Mouse (Mus musculus) heart, embryonic 16.5 days (tissue): ENCODE results near the gene Sulf2. TPM values are rescaled to one million over a fixed set of nuclear protein-coding genes. Genes with fewer than 3 reads are reported as not detected.

Experiments used
- ATAC-seq: fragments of 200-750 bp; cut with Nextera tagmentation; replicated peaks from 2 replicates; pipeline ENCODE4 v1.8.0; 2017; ENCODE audit warnings: moderate number of reproducible peaks; ENCODE audit not compliant: insufficient read depth, low FRiP score; ENCODE audit errors: extremely low read depth
- H3K27ac ChIP-seq: fragments of 300-500 bp; sonication (generic); 2 replicates; pipeline ENCODE4 v1.5.1; 2014; ENCODE audit warnings: mild to moderate bottlenecking, low read length, control low read depth, moderate library complexity
- H3K27me3 ChIP-seq: fragments of 300-500 bp; sonication (generic); 2 replicates; pipeline ENCODE4 v1.6.1; 2014; ENCODE audit warnings: low read length, mixed read lengths; ENCODE audit not compliant: control insufficient read depth, insufficient read depth
- H3K36me3 ChIP-seq: fragments of 300-500 bp; sonication (generic); 2 replicates; pipeline ENCODE4 v1.6.1; 2014; ENCODE audit not compliant: control insufficient read depth, insufficient read depth
- H3K4me1 ChIP-seq: fragments of 300-500 bp; sonication (generic); 2 replicates; pipeline ENCODE4 v1.6.1; 2014; ENCODE audit warnings: low read length, mixed read lengths; ENCODE audit not compliant: control insufficient read depth, insufficient read depth
- H3K4me2 ChIP-seq: fragments of 300-500 bp; sonication (generic); 2 replicates; pipeline ENCODE4 v1.6.1; 2014; ENCODE audit warnings: low read depth, mild to moderate bottlenecking, control low read depth, low read length
- H3K4me3 ChIP-seq: fragments of 300-500 bp; sonication (generic); 2 replicates; pipeline ENCODE4 v1.5.1; 2014; ENCODE audit warnings: mild to moderate bottlenecking, control low read depth, low read length
- H3K9ac ChIP-seq: fragments of 300-500 bp; sonication (generic); 2 replicates; pipeline ENCODE4 v1.6.1; 2014; ENCODE audit warnings: low read length, control low read depth
- H3K9me3 ChIP-seq: fragments of 300-500 bp; sonication (generic); replicated peaks from 2 replicates; pipeline ENCODE4 v1.6.1; 2016; ENCODE audit warnings: low read length; ENCODE audit not compliant: control insufficient read depth
- WGBS: fragments of 180-500 bp; shearing (Covaris S2); extraction: QIAGEN DNeasy Blood & Tissue Kit; methylation state at CpG from one replicate; pipeline ENCODE4 v1.1.7; 2014; 5-methylcytosine and 5-hydroxymethylcytosine counted together
- polyA plus RNA-seq: library from polyadenylated mRNA; unstranded; fragments of >200 nt; fragmentation: Nextera tagmentation; extraction: Ambion mirVana; gene quantifications from 2 replicates; pipeline ENCODE4 v1.2.1, GENCODE M21; 2015

The Sulf2 gene
- polyA plus RNA-seq, 1 experiment from 2014 or later = 61.8 TPM

DNA sequence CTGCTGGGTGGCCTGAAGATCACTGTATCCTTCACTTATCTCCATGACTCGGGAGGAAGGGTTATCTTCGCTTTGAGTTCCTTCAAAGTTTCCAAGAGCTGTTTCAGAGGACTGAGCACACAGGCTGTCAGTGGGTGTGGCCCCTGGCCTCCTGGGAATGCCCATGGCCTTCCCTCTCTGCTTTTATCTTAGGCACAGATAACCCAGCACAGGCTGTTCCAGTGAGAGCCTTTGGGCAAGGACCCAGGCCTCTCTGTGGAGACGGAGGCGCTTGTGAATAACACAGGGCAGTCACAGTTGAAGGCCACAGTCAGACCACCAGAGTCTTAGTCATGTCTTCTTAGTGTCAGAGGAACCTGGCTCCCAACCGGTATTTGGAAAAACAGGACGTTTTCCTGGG, 32.7 kb downstream of the Sulf2 start:
- Histone ChIP-seq H3K27ac (peak overlapping the region; percentile 24), H3K27me3 (no peaks in the 10 kb centered on the region), H3K36me3 (no peaks in the 10 kb centered on the region), H3K4me1 (peaks cover 29% of the 10 kb centered on the region), H3K4me3 (no peak overlapping the region), H3K9ac (no peak overlapping the region), H3K4me2 (no peak overlapping the region), H3K9me3 (no peaks in the 10 kb centered on the region)
- WGBS = 27% methylated on average over 6 of the region's 6 CpGs
- ATAC-seq = peak; percentile 59; the same call in 1 of the 2 replicates

DNA sequence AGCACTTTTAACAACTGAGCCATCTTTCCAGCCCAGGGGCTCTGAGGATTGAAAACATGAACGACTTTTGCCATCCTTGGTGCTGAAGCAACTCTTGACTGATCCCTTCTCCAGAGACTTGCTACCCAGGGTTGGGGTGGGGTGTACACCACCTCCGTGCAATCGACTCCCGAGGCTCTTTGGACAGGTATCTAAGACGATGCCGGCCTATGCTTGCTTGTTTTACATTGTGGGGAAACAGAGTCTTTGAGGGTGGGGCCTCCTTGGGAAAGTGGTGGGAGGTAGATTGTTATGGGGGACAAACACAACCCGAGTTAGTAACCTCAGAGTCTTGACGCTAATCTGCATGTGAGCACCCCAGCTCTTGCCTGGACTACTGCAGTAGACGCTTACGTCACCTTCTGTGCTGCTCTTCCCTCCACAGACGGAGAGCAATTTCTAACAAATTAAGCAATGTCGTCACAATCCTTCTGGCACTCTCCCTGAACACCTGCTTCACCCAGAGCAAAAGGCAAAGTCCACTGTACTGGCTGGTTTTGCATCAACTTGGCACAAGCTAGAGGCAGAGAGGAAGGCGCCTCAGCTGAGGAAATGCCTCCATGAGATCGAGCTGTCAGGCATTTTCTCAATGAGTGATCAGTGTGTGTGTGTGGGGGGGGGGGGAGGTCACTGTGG, 33.6 kb downstream of the Sulf2 start:
- 0 out of 2 replicates have a peak, but pooled peaks cover under 1% of the 10 kb centered on the region for H3K36me3 ChIP-seq
- H3K9me3 ChIP-seq = no peaks in the 10 kb centered on the region
- H3K9ac ChIP-seq = no peak overlapping the region
- no peak overlapping the region for H3K27ac ChIP-seq
- no peak for ATAC-seq
- no peak overlapping the region for H3K4me3 ChIP-seq
- 75% methylated on average over 14 of the region's 14 CpGs for WGBS
- no peak overlapping the region for H3K4me2 ChIP-seq
- H3K27me3 ChIP-seq = no peaks in the 10 kb centered on the region
- H3K4me1 ChIP-seq = peaks cover 29% of the 10 kb centered on the region

GRCm38 (mm10) chr2:166119992-166120391, 35.5 kb downstream of the Sulf2 start:
- H3K4me2 ChIP-seq = no peak overlapping the region
- no peaks in the 10 kb centered on the region for H3K9me3 ChIP-seq
- no peak overlapping the region for H3K27ac ChIP-seq
- H3K4me1 ChIP-seq = peaks cover 27% of the 10 kb centered on the region
- H3K9ac ChIP-seq = no peak overlapping the region
- peaks cover 6% of the 10 kb centered on the region; the same call in 1 of the 2 replicates for H3K36me3 ChIP-seq
- H3K27me3 ChIP-seq = no peaks in the 10 kb centered on the region
- no peak for ATAC-seq
- no peak overlapping the region for H3K4me3 ChIP-seq
- WGBS = 53% methylated on average over 2 of the region's 2 CpGs

GRCm38 (mm10) chr2:166116704-166117103, 38.8 kb downstream of the Sulf2 start:
- no peaks in the 10 kb centered on the region for H3K27me3 ChIP-seq
- peaks cover 8% of the 10 kb centered on the region for H3K4me1 ChIP-seq
- H3K4me3 ChIP-seq = no peak overlapping the region
- no peaks in the 10 kb centered on the region for H3K9me3 ChIP-seq
- ATAC-seq = no peak
- WGBS = 94% methylated on average over 16 of the region's 16 CpGs
- H3K9ac ChIP-seq = no peak overlapping the region
- H3K27ac ChIP-seq = no peak overlapping the region
- peaks cover 6% of the 10 kb centered on the region; the same call in 1 of the 2 replicates for H3K36me3 ChIP-seq
- H3K4me2 ChIP-seq = no peak overlapping the region

GRCm38 (mm10) chr2:166116278-166116608, 39.2 kb downstream of the Sulf2 start:
- Histone ChIP-seq H3K27me3 (no peaks in the 10 kb centered on the region), H3K9me3 (no peaks in the 10 kb centered on the region), H3K4me3 (no peak overlapping the region), H3K27ac (no peak overlapping the region), H3K4me1 (peaks cover 7% of the 10 kb centered on the region; the same call in 1 of the 2 replicates), H3K36me3 (peaks cover 6% of the 10 kb centered on the region; the same call in 1 of the 2 replicates), H3K4me2 (no peak overlapping the region), H3K9ac (no peak overlapping the region)
- ATAC-seq = no peak
- 81% methylated on average over 7 of the region's 7 CpGs for WGBS

- Histone ChIP-seq H3K36me3 (peaks cover 6% of the 10 kb centered on the region; the same call in 1 of the 2 replicates), H3K4me2 (no peak overlapping the region), H3K4me3 (no peak overlapping the region), H3K9me3 (no peaks in the 10 kb centered on the region), H3K9ac (no peak overlapping the region), H3K27ac (no peak overlapping the region), H3K27me3 (no peaks in the 10 kb centered on the region), H3K4me1 (peaks cover 7% of the 10 kb centered on the region; the same call in 1 of the 2 replicates)
- 0 out of 2 replicates have a peak, but pooled peaks have one; percentile 39 for ATAC-seq
- WGBS = 77% methylated on average over 15 of the region's 15 CpGs
Observed at GRCm38 (mm10) chr2:166115571-166116277, 39.7 kb downstream of the Sulf2 start.

DNA sequence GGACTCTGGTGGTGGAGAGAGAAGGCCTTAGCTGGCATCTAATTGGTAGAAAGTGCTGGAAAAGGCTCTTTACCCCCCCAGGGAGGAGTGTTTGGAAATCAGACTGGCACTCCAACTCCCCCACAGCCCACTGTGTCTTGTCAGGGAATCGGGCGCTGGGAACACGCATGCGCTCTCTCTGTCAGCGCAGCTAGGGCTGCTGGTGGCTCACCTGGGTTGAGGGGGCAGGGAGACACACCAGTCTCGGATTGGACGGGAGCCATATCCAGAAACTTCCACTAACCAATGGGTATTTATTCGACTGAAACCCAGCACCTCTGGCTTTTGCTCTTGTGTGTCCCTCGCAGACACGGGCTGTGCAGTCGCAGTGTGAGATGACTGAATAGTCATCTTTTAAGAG, 42.5 kb downstream of the Sulf2 start:
- Histone ChIP-seq H3K9me3 (no peaks in the 10 kb centered on the region), H3K9ac (no peak overlapping the region), H3K4me2 (no peak overlapping the region), H3K27ac (no peak overlapping the region), H3K4me3 (no peak overlapping the region), H3K36me3 (peaks cover 6% of the 10 kb centered on the region; the same call in 1 of the 2 replicates), H3K27me3 (no peaks in the 10 kb centered on the region), H3K4me1 (peaks cover 5% of the 10 kb centered on the region)
- WGBS = 92% methylated on average over 11 of the region's 11 CpGs
- no peak for ATAC-seq

GRCm38 (mm10) chr2:166111831-166112250, 43.6 kb downstream of the Sulf2 start:
- 73% methylated on average over 10 of the region's 10 CpGs for WGBS
- Histone ChIP-seq H3K9me3 (no peaks in the 10 kb centered on the region), H3K9ac (no peak overlapping the region), H3K27me3 (no peaks in the 10 kb centered on the region), H3K36me3 (peaks cover 6% of the 10 kb centered on the region; the same call in 1 of the 2 replicates), H3K4me3 (no peak overlapping the region), H3K4me1 (peaks cover 5% of the 10 kb centered on the region), H3K27ac (no peak overlapping the region), H3K4me2 (no peak overlapping the region)
- ATAC-seq = no peak

- H3K27me3 ChIP-seq = no peaks in the 10 kb centered on the region
- no peaks in the 10 kb centered on the region for H3K9me3 ChIP-seq
- H3K9ac ChIP-seq = no peak overlapping the region
- no peak overlapping the region for H3K4me3 ChIP-seq
- H3K27ac ChIP-seq = no peak overlapping the region
- no peak for ATAC-seq
- 79% methylated on average over 2 of the region's 2 CpGs for WGBS
- H3K4me2 ChIP-seq = no peak overlapping the region
- H3K36me3 ChIP-seq = peaks cover 4% of the 10 kb centered on the region; the same call in 1 of the 2 replicates
- H3K4me1 ChIP-seq = peaks cover 10% of the 10 kb centered on the region
Observed at GRCm38 (mm10) chr2:166111238-166111637, 44.2 kb downstream of the Sulf2 start.
